Mouse (Mus musculus) heart, adult 2 months (tissue): ENCODE measurements around the gene Stam. TPM values are rescaled to one million over a fixed set of nuclear protein-coding genes. Genes with fewer than 3 reads are reported as not detected.

ENCODE experiments used
- DNase-seq, 2 experiments: peaks; one replicate each; pipeline ENCODE4 v3.0.0; 2021
- H3K27ac ChIP-seq: fragments of 200-600 bp; 2 replicates; pipeline ENCODE4 v1.8.1; 2022
- H3K27me3 ChIP-seq: fragments of 200-500 bp; 2 replicates; pipeline ENCODE4 v1.6.1; 2012; ENCODE audit warnings: mild to moderate bottlenecking, low read length, inconsistent platforms, mixed read lengths; ENCODE audit not compliant: control insufficient read depth, insufficient read depth
- H3K36me3 ChIP-seq: fragments of 200-500 bp; 2 replicates; pipeline ENCODE4 v1.6.1; 2012; ENCODE audit warnings: low read length, inconsistent platforms; ENCODE audit not compliant: control insufficient read depth, insufficient read depth
- H3K4me1 ChIP-seq: fragments of 200-500 bp; 2 replicates; pipeline ENCODE4 v1.6.1; 2011; ENCODE audit warnings: low read length; ENCODE audit not compliant: control insufficient read depth, insufficient read depth
- H3K4me3 ChIP-seq: fragments of 200-600 bp; 2 replicates; pipeline ENCODE4 v1.8.1; 2022
- H3K79me2 ChIP-seq: fragments of 200-500 bp; replicated peaks from 2 replicates; pipeline ENCODE4 v1.6.1; 2012; ENCODE audit warnings: mild to moderate bottlenecking, inconsistent platforms, low read length, moderate library complexity, mixed read lengths; ENCODE audit not compliant: control insufficient read depth, insufficient read depth
- H3K9ac ChIP-seq: fragments of 200-500 bp; 2 replicates; pipeline ENCODE4 v1.6.1; 2012; ENCODE audit warnings: low read depth, mild to moderate bottlenecking, control low read depth, inconsistent platforms, low read length, mixed read lengths
- CTCF ChIP-seq: fragments of 200-600 bp; IDR thresholded peaks from 2 replicates; pipeline ENCODE4 v1.8.1; 2022; ENCODE audit warnings: antibody characterized with exemption, mild to moderate bottlenecking, moderate library complexity
- EP300 ChIP-seq: fragments of 200-500 bp; IDR thresholded peaks from 2 replicates; pipeline ENCODE4 v1.6.1; 2011; ENCODE audit warnings: low read depth, low read length, control low read depth; ENCODE audit not compliant: insufficient read depth
- POLR2A ChIP-seq: fragments of 200-500 bp; IDR thresholded peaks from 2 replicates; pipeline ENCODE4 v1.6.1; 2011; ENCODE audit warnings: mild to moderate bottlenecking, low read depth, low read length, control low read depth; ENCODE audit not compliant: insufficient read depth
- WGBS: fragments of 180-500 bp; shearing (Covaris S2); methylation state at CpG from one replicate; pipeline ENCODE4 v1.1.7; 2018; 5-methylcytosine and 5-hydroxymethylcytosine counted together
- intact Hi-C: fragments of 180-260 bp; cut with DNase I; formaldehyde crosslinking; loops from one replicate; pipeline ENCODE4 v1.15.1; 2025
- polyA plus RNA-seq: library from polyadenylated mRNA; depleted of rRNA; stranded (reverse); fragments of >200 nt; gene quantifications from 2 replicates; pipeline ENCODE4 v1.2.3, GENCODE M21; 2012
- total RNA-seq, 2 experiments: library from RNA; stranded (reverse); gene quantifications; 2 replicates each; pipeline ENCODE4 v1.2.3; 2021

The Stam gene
- total and polyA plus RNA-seq, 3 experiments: 8.8 to 23.9 (median 23.0) TPM

GRCm38 (mm10) chr2:14055566-14056331 lies 18.1 kb upstream of the Stam start, which contains the start of gene Hacd1:
Gene Hacd1, minus strand, starts transcription at chr2:14056135.
- H3K9ac ChIP-seq: peak within 1 kb of the TSS; percentile 71
- no peaks in the 10 kb centered on the region for H3K4me1 ChIP-seq
- H3K79me2 ChIP-seq: no peaks in the 10 kb centered on the region
- H3K36me3 ChIP-seq: no peaks in the 10 kb centered on the region
- no peaks in the 10 kb centered on the region for H3K27me3 ChIP-seq
- TF ChIP-seq POLR2A: no peak
- no peak for TF ChIP-seq EP300
- no peak for TF ChIP-seq CTCF
- peak within 1 kb of the TSS; percentile 79 for H3K4me3 ChIP-seq
- DNase-seq: peak; percentile 84 to 87
- intact Hi-C loops: loop anchor here (1.0 to 10.0 kb wide), 2 partner anchors 18 to 781 kb away; partner anchors contain the start of gene Rsu1
- H3K27ac ChIP-seq: peak within 1 kb of the TSS; percentile 88
- WGBS: under 1% methylated on average over 91 of the region's 101 CpGs

DNA sequence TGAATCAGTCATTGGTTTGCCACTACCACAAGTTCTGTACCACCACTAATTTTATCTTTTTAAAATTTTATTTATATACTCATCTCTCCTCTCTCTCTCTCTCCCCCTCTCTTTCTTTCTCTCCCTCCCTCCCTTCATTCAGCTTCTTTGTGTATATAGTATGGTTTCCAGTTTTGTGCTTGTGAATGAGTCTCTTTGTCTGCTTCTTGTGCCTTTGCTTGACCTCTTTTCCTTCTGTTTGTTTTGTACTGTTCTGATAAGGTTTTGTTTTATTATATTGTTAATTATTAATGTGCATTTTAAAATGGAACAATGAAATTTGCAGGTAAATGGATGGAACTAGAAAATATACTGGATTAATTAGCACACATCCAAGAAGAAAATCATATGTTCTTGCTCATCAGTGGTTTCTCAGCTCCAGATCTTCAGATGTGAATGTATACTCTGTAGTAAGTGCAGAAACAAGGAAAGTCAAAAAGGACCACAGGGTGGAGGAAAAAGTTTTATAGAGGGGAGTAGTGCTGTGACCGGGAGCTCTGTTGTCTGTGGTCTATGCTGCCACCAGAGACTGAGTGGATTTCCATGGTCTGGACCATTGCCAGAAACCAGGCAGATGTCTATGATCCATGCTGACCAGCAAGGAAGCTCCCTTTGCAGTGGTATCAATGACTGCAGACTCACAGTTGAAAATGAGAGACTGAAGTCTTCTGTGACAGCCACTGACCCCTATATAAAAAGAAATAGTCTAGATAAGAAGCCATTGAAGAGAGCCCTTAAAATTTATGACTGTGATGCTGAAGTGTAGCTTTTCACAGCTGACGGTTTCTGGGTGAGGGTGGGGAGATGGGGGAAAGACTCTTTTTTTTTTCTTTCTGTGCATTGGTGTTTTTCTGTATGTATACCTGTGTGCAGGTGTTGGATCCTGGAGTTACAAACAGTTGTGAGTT lies 7.9 kb upstream of the Stam start:
- no peaks in the 10 kb centered on the region for H3K27me3 ChIP-seq
- no peak overlapping the region for H3K4me3 ChIP-seq
- H3K9ac ChIP-seq: no peak overlapping the region
- intact Hi-C loops: loop anchor here (10.0 kb wide), 1 partner anchor 989 kb away; the partner anchor contains the start of gene Nsun6
- no peaks in the 10 kb centered on the region for H3K4me1 ChIP-seq
- TF ChIP-seq EP300: no peak
- TF ChIP-seq POLR2A: no peak
- no peak for TF ChIP-seq CTCF
- H3K36me3 ChIP-seq: no peaks in the 10 kb centered on the region
- 57% methylated on average over 2 of the region's 2 CpGs for WGBS
- DNase-seq: no peak
- H3K27ac ChIP-seq: no peak overlapping the region
- no peaks in the 10 kb centered on the region for H3K79me2 ChIP-seq

GRCm38 (mm10) chr2:14069027-14069426 lies 4.9 kb upstream of the Stam start:
- no peak overlapping the region for H3K9ac ChIP-seq
- intact Hi-C loops: loop anchor here (10.0 kb wide), 1 partner anchor 986 kb away; the partner anchor contains the start of gene Nsun6
- H3K4me1 ChIP-seq: peaks cover 1% of the 10 kb centered on the region
- no peak overlapping the region for H3K4me3 ChIP-seq
- TF ChIP-seq POLR2A: no peak
- TF ChIP-seq CTCF: no peak
- TF ChIP-seq EP300: no peak
- peaks cover under 1% of the 10 kb centered on the region for H3K79me2 ChIP-seq
- DNase-seq: no peak
- WGBS: 79% methylated on average over 2 of the region's 2 CpGs
- H3K27me3 ChIP-seq: no peaks in the 10 kb centered on the region
- no peak overlapping the region for H3K27ac ChIP-seq
- no peaks in the 10 kb centered on the region for H3K36me3 ChIP-seq

GRCm38 (mm10) chr2:14070466-14070865 lies 3.4 kb upstream of the Stam start:
- no peak overlapping the region for H3K4me3 ChIP-seq
- peaks cover 4% of the 10 kb centered on the region for H3K36me3 ChIP-seq
- DNase-seq: no peak
- peaks cover 1% of the 10 kb centered on the region for H3K4me1 ChIP-seq
- WGBS: 80% methylated on average over 8 of the region's 8 CpGs
- no peak overlapping the region for H3K27ac ChIP-seq
- intact Hi-C loops: no loop called here
- no peak for TF ChIP-seq POLR2A
- no peak for TF ChIP-seq EP300
- TF ChIP-seq CTCF: no peak
- H3K27me3 ChIP-seq: no peaks in the 10 kb centered on the region
- peaks cover 2% of the 10 kb centered on the region for H3K79me2 ChIP-seq
- H3K9ac ChIP-seq: no peak overlapping the region

GRCm38 (mm10) chr2:14073008-14073361 lies 913 bp upstream of the Stam start:
- H3K4me1 ChIP-seq: peaks cover 1% of the 10 kb centered on the region
- H3K79me2 ChIP-seq: peaks cover 2% of the 10 kb centered on the region
- TF ChIP-seq EP300 (no peak), POLR2A (no peak), CTCF (no peak)
- peak overlapping the region; percentile 89 for H3K4me3 ChIP-seq
- DNase-seq: no peak
- H3K9ac ChIP-seq: peak overlapping the region; percentile 94
- intact Hi-C loops: loop anchor here (1.0 kb wide), 1 partner anchor 17 kb away; the partner anchor contains the start of gene Hacd1
- H3K27ac ChIP-seq: peak overlapping the region; percentile 100
- 15% methylated on average over 8 of the region's 8 CpGs for WGBS
- H3K36me3 ChIP-seq: peaks cover 10% of the 10 kb centered on the region
- no peaks in the 10 kb centered on the region for H3K27me3 ChIP-seq
